Mouse (Mus musculus): ENCODE data around the gene Rad50.
A peak's percentile ranks its signal among the peaks of the same experiment; 100 is the strongest.

Gene Rad50

GRCm38 (mm10) chr11:53633644-53634043 is 73.5 kb downstream of the Rad50 start:
- DNase-seq (ENCODE audit: low spot score): no peak

- no peak for DNase-seq (ENCODE audit: low spot score)
Observed at GRCm38 (mm10) chr11:53632122-53632733, 74.9 kb downstream of the Rad50 start.

GRCm38 (mm10) chr11:53627859-53628258 is 79.3 kb downstream of the Rad50 start:
- peak; percentile 93 for DNase-seq (ENCODE audit: low spot score)

- DNase-seq (ENCODE audit: low spot score): peak; percentile 62
Observed at GRCm38 (mm10) chr11:53626802-53627373, 80.2 kb downstream of the Rad50 start.

- DNase-seq (ENCODE audit: low spot score): no peak
Observed at GRCm38 (mm10) chr11:53624124-53624523, 83.0 kb downstream of the Rad50 start.

GRCm38 (mm10) chr11:53623573-53623972 is 83.5 kb downstream of the Rad50 start:
- DNase-seq (ENCODE audit: low spot score): no peak

- DNase-seq (ENCODE audit: low spot score): no peak
Observed at GRCm38 (mm10) chr11:53622440-53622806, 84.7 kb downstream of the Rad50 start.

GRCm38 (mm10) chr11:53621582-53622439 is 85.3 kb downstream of the Rad50 start:
- DNase-seq (ENCODE audit: low spot score): no peak

GRCm38 (mm10) chr11:53620094-53620493 is 87.0 kb downstream of the Rad50 start:
- no peak for DNase-seq (ENCODE audit: low spot score)

GRCm38 (mm10) chr11:53619428-53619827 is 87.7 kb downstream of the Rad50 start:
- DNase-seq (ENCODE audit: low spot score): no peak

GRCm38 (mm10) chr11:53618619-53619198 is 88.4 kb downstream of the Rad50 start, which contains the start of gene Il4:
TSS of gene Il4 (minus strand) at chr11:53618669.
- no peak for DNase-seq (ENCODE audit: low spot score)

GRCm38 (mm10) chr11:53617562-53618109 is 89.5 kb downstream of the Rad50 start:
- no peak for DNase-seq (ENCODE audit: low spot score)

GRCm38 (mm10) chr11:53616748-53617558 is 90.2 kb downstream of the Rad50 start:
- DNase-seq (ENCODE audit: low spot score): no peak

- DNase-seq (ENCODE audit: low spot score): no peak
Observed at GRCm38 (mm10) chr11:53615575-53615974, 91.5 kb downstream of the Rad50 start.

GRCm38 (mm10) chr11:53615172-53615571 is 91.9 kb downstream of the Rad50 start:
- no peak for DNase-seq (ENCODE audit: low spot score)

- DNase-seq (ENCODE audit: low spot score): no peak
Observed at GRCm38 (mm10) chr11:53609672-53610071, 97.4 kb downstream of the Rad50 start.

GRCm38 (mm10) chr11:53609231-53609630 is 97.9 kb downstream of the Rad50 start:
- no peak for DNase-seq (ENCODE audit: low spot score)

- DNase-seq (ENCODE audit: low spot score): no peak
Observed at GRCm38 (mm10) chr11:53605609-53606008, 101.5 kb downstream of the Rad50 start.

- no peak for DNase-seq (ENCODE audit: low spot score)
Observed at GRCm38 (mm10) chr11:53604983-53605382, 102.1 kb downstream of the Rad50 start.
